Comparison of ENCODE assay signal across 25 mouse cellular contexts in genomic region chr5:87809253-87809652, GRCm38 (mm10). TPM values are rescaled to one million over a fixed set of nuclear protein-coding genes. Genes with fewer than 3 reads are reported as not detected.
DNase-seq lines count a peak whose midpoint lies in the region; ATAC-seq and TF ChIP-seq lines count a peak whose summit lies in the region.
"Had no signal": no experiment of that assay in that cellular context is flagged by ENCODE, and none has a peak within 500 bp of the region (broad histone marks: within the 10 kb centered on the region; RNA-seq: fewer than 3 reads in every experiment).

No protein-coding gene starts in this region.

- H3K27me3 ChIP-seq in intestine, postnatal 0 days (replicated peaks; ENCODE audit: control insufficient read depth, insufficient read depth, low read length): no peaks in the 10 kb centered on the region
- no peaks in the 10 kb centered on the region for H3K27me3 ChIP-seq in intestine, embryonic 16.5 days (replicated peaks; ENCODE audit: control insufficient read depth, insufficient read depth, low read length)
- H3K27me3 ChIP-seq in Patski: no peaks in the 10 kb centered on the region
- no peaks in the 10 kb centered on the region for H3K27me3 ChIP-seq in heart, embryonic 10.5 days (ENCODE audit: insufficient read depth, poor library complexity, severe bottlenecking)
- H3K27me3 ChIP-seq: embryonic facial prominence, embryonic 12.5 days; forebrain, embryonic 12.5 days; heart, embryonic 12.5 days; hindbrain, embryonic 12.5 days; intestine, embryonic 15.5 days had no signal

- no peak overlapping the region for H3K27ac ChIP-seq in intestine, postnatal 0 days (ENCODE audit: low read depth, low read length)
- H3K27ac ChIP-seq in intestine, embryonic 16.5 days (ENCODE audit: low read length): no peak overlapping the region
- no peak overlapping the region for H3K27ac ChIP-seq in heart, embryonic 10.5 days
- H3K27ac ChIP-seq: embryonic facial prominence, embryonic 12.5 days; forebrain, embryonic 12.5 days; heart, adult 2 months; hindbrain, embryonic 12.5 days; intestine, embryonic 15.5 days had no signal

- POLR2A ChIA-PET in Patski (lab: Charles Lee): no interaction called here

- H3K9me3 ChIP-seq in intestine, postnatal 0 days (ENCODE audit: control insufficient read depth): no peaks in the 10 kb centered on the region
- H3K9me3 ChIP-seq in intestine, embryonic 16.5 days (ENCODE audit: control insufficient read depth, low read length): no peaks in the 10 kb centered on the region
- no peaks in the 10 kb centered on the region for H3K9me3 ChIP-seq in heart, embryonic 10.5 days
- H3K9me3 ChIP-seq: embryonic facial prominence, embryonic 12.5 days; forebrain, embryonic 12.5 days; heart, embryonic 12.5 days; hindbrain, embryonic 12.5 days; intestine, embryonic 15.5 days had no signal

- DNase-seq in A20 (ENCODE audit: low read depth, low spot score) (peak; percentile 16), Patski (ENCODE audit: low read depth, low spot score) (no peak)
- DNase-seq in right cerebral cortex, postnatal 25 days: no peak
- DNase-seq in heart, postnatal 4 days: no peak
- DNase-seq in heart, embryonic 10.5 days (ENCODE audit: low spot score): no peak
- DNase-seq: adrenal gland, adult 8-10 months; cerebellum, adult 11-12 months; cerebellum, adult 9-10 months; cerebellum, postnatal 25 days; gastrocnemius, postnatal 14 days; heart, adult 2 months; heart, postnatal 36 days had no signal

- peak; percentile 37 for TF ChIP-seq CTCF in intestine, postnatal 0 days (IDR thresholded peaks at IDR 0.05; ENCODE audit: low read depth)
- peak; percentile 21 for TF ChIP-seq CTCF in Patski (IDR thresholded peaks at IDR 0.05)

- H3K4me1 ChIP-seq in intestine, postnatal 0 days (replicated peaks; ENCODE audit: control insufficient read depth, insufficient read depth, low read length): no peaks in the 10 kb centered on the region
- no peaks in the 10 kb centered on the region for H3K4me1 ChIP-seq in intestine, embryonic 16.5 days (ENCODE audit: control insufficient read depth, insufficient read depth, low read length)
- no peaks in the 10 kb centered on the region for H3K4me1 ChIP-seq in heart, embryonic 10.5 days
- H3K4me1 ChIP-seq: embryonic facial prominence, embryonic 12.5 days; forebrain, embryonic 12.5 days; heart, embryonic 12.5 days; hindbrain, embryonic 12.5 days; intestine, embryonic 15.5 days had no signal

- no peak for ATAC-seq in intestine, postnatal 0 days
- ATAC-seq in intestine, embryonic 16.5 days: no peak
- no peak for ATAC-seq in Patski
- ATAC-seq: forebrain, embryonic 16.5 days; intestine, embryonic 15.5 days had no signal

- no peaks in the 10 kb centered on the region for H3K36me3 ChIP-seq in intestine, postnatal 0 days (ENCODE audit: control insufficient read depth, insufficient read depth)
- H3K36me3 ChIP-seq in intestine, embryonic 16.5 days (ENCODE audit: control insufficient read depth, insufficient read depth, low read length): no peaks in the 10 kb centered on the region
- no peaks in the 10 kb centered on the region for H3K36me3 ChIP-seq in heart, embryonic 10.5 days
- H3K36me3 ChIP-seq: embryonic facial prominence, embryonic 12.5 days; forebrain, embryonic 12.5 days; heart, embryonic 12.5 days; hindbrain, embryonic 12.5 days; intestine, embryonic 15.5 days had no signal

- H3K4me3 ChIP-seq in intestine, postnatal 0 days (ENCODE audit: low read depth, low read length): no peak overlapping the region
- H3K4me3 ChIP-seq in intestine, embryonic 16.5 days (ENCODE audit: low read length): no peak overlapping the region
- no peak overlapping the region for H3K4me3 ChIP-seq in heart, embryonic 10.5 days
- H3K4me3 ChIP-seq: embryonic facial prominence, embryonic 12.5 days; forebrain, embryonic 12.5 days; heart, adult 2 months; heart, embryonic 12.5 days; hindbrain, embryonic 12.5 days; intestine, embryonic 15.5 days had no signal

- 61% methylated on average over 2 of the region's 2 CpGs for WGBS in intestine, postnatal 0 days
- 69% methylated on average over 2 of the region's 2 CpGs for WGBS in intestine, embryonic 16.5 days
- 66% methylated on average over 2 of the region's 2 CpGs for WGBS in heart, embryonic 10.5 days

- CTCF ChIA-PET in Patski (lab: Charles Lee): no interaction called here

- H3K4me2 ChIP-seq in intestine, postnatal 0 days (replicated peaks; ENCODE audit: low read depth): no peak overlapping the region
- no peak overlapping the region for H3K4me2 ChIP-seq in intestine, embryonic 16.5 days (ENCODE audit: low read depth, low read length)
- H3K4me2 ChIP-seq: embryonic facial prominence, embryonic 12.5 days; forebrain, embryonic 12.5 days; heart, embryonic 12.5 days; hindbrain, embryonic 12.5 days; intestine, embryonic 15.5 days had no signal

- no peak overlapping the region for H3K9ac ChIP-seq in intestine, postnatal 0 days (ENCODE audit: low read depth, low read length)
- no peak overlapping the region for H3K9ac ChIP-seq in intestine, embryonic 16.5 days (ENCODE audit: low read depth, low read length)
- H3K9ac ChIP-seq: embryonic facial prominence, embryonic 12.5 days; forebrain, embryonic 12.5 days; heart, embryonic 12.5 days; hindbrain, embryonic 12.5 days; intestine, embryonic 15.5 days had no signal

- in situ Hi-C loops in Patski (cut with MboI; ENCODE audit: low pct_unique_long_range_greater_than_20kb): no loop called here

RNA-seq across cellular contexts. Expression of gene Csn1s2b, which starts 1.4 kb away (rescaled TPM):
- polyA plus RNA-seq in intestine, postnatal 0 days (2015; fragmentation: Nextera tagmentation; extraction: Ambion mirVana): 0.21 TPM in 1 of 2 replicates, not detected in the other
- not detected in 2 replicates for polyA plus RNA-seq in intestine, embryonic 16.5 days (2015; fragmentation: Nextera tagmentation; extraction: Ambion mirVana)
- not detected for polyA plus RNA-seq in Patski (2021)
- not detected for total RNA-seq in heart, postnatal 4 days (2021)
- polyA plus RNA-seq in heart, embryonic 10.5 days (2016; fragmentation: Nextera tagmentation; extraction: Ambion mirVana): not detected in 2 replicates
- total RNA-seq: adrenal gland, adult 8-10 months; adrenal gland, postnatal 4 days; gastrocnemius, adult 18-20 months; gastrocnemius, postnatal 14 days; heart, adult 2 months; heart, postnatal 36 days had no signal
- polyA plus RNA-seq: cortical plate, adult 2 months; embryonic facial prominence, embryonic 12.5 days; forebrain, embryonic 12.5 days; forebrain, embryonic 16.5 days; gonadal fat pad, adult 2 months; heart, adult 2 months; heart, embryonic 12.5 days; heart, embryonic 16.5 days; hindbrain, embryonic 12.5 days; intestine, embryonic 15.5 days had no signal

RNA-seq across cellular contexts. Expression of gene Prr27, which starts 16.2 kb away (rescaled TPM):
- not detected in 2 replicates for polyA plus RNA-seq in intestine, postnatal 0 days (2015; fragmentation: Nextera tagmentation; extraction: Ambion mirVana)
- not detected in 2 replicates for polyA plus RNA-seq in intestine, embryonic 16.5 days (2015; fragmentation: Nextera tagmentation; extraction: Ambion mirVana)
- polyA plus RNA-seq in Patski (2021): not detected
- total RNA-seq in heart, postnatal 4 days (2021): not detected
- polyA plus RNA-seq in heart, embryonic 10.5 days (2016; fragmentation: Nextera tagmentation; extraction: Ambion mirVana): not detected in 2 replicates
- total RNA-seq: adrenal gland, adult 8-10 months; adrenal gland, postnatal 4 days; gastrocnemius, adult 18-20 months; gastrocnemius, postnatal 14 days; heart, adult 2 months; heart, postnatal 36 days had no signal
- polyA plus RNA-seq: cortical plate, adult 2 months; embryonic facial prominence, embryonic 12.5 days; forebrain, embryonic 12.5 days; forebrain, embryonic 16.5 days; heart, embryonic 12.5 days; heart, embryonic 16.5 days; hindbrain, embryonic 12.5 days; intestine, embryonic 15.5 days had no signal

RNA-seq across cellular contexts. Expression of gene Csn1s2a, which starts 34.9 kb away (rescaled TPM):
- 1.5 and 5.5 TPM in 2 replicates for polyA plus RNA-seq in intestine, postnatal 0 days (2015; fragmentation: Nextera tagmentation; extraction: Ambion mirVana)
- polyA plus RNA-seq in intestine, embryonic 16.5 days (2015; fragmentation: Nextera tagmentation; extraction: Ambion mirVana): not detected in 2 replicates
- not detected for polyA plus RNA-seq in Patski (2021)
- not detected for total RNA-seq in heart, postnatal 4 days (2021)
- polyA plus RNA-seq in heart, embryonic 10.5 days (2016; fragmentation: Nextera tagmentation; extraction: Ambion mirVana): not detected in 2 replicates
- total RNA-seq: adrenal gland, adult 8-10 months; adrenal gland, postnatal 4 days; gastrocnemius, adult 18-20 months; gastrocnemius, postnatal 14 days; heart, adult 2 months; heart, postnatal 36 days had no signal
- polyA plus RNA-seq: cortical plate, adult 2 months; embryonic facial prominence, embryonic 12.5 days; forebrain, embryonic 12.5 days; forebrain, embryonic 16.5 days; gonadal fat pad, adult 2 months; heart, adult 2 months; heart, embryonic 12.5 days; heart, embryonic 16.5 days; hindbrain, embryonic 12.5 days; intestine, embryonic 15.5 days had no signal
